In the genomic region with DNA sequence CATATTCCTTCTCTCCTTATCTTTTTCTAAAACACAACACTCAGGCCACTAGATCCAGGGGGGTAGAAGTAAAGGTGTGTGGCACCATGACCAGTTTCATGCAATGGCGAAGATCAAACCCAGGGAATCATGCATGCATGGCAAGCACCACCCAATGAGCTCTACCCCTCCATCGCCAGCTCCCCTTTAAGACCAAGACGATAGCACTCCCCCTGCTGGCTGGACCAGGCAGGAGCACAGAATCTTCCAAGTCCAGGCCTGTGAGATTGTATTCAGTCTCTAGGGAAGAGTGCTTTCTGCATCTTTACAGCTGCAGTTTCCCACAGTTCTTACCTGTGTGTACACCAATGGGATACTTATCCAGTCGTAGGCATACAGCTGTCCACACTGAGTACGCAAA, we compare ENCODE assay signal across 8 mouse cellular contexts. TPM values are rescaled to one million over a fixed set of nuclear protein-coding genes. Genes with fewer than 3 reads are reported as not detected.
DNase-seq lines count a peak whose midpoint lies in the region; ATAC-seq and TF ChIP-seq lines count a peak whose summit lies in the region.

No protein-coding gene starts in this region.

- H3K27me3 ChIP-seq in forebrain, embryonic 10.5 days (ENCODE audit: poor library complexity, severe bottlenecking) = peaks cover 12% of the 10 kb centered on the region
- no peaks in the 10 kb centered on the region for H3K27me3 ChIP-seq in forebrain, embryonic 15.5 days
- H3K27me3 ChIP-seq in limb, embryonic 10.5 days (ENCODE audit: low read depth, poor library complexity, severe bottlenecking) = no peaks in the 10 kb centered on the region
- H3K27me3 ChIP-seq in midbrain, embryonic 15.5 days (replicated peaks) = no peaks in the 10 kb centered on the region

- peak; percentile 96 for TF ChIP-seq CTCF in gastrocnemius, adult 2 months (IDR thresholded peaks at IDR 0.05)

- no peak overlapping the region for H3K4me3 ChIP-seq in forebrain, embryonic 10.5 days
- H3K4me3 ChIP-seq in forebrain, embryonic 15.5 days = no peak overlapping the region
- no peak overlapping the region for H3K4me3 ChIP-seq in gastrocnemius, adult 2 months
- H3K4me3 ChIP-seq in limb, embryonic 10.5 days = no peak overlapping the region
- no peak overlapping the region for H3K4me3 ChIP-seq in midbrain, embryonic 15.5 days

- no peak overlapping the region for H3K9ac ChIP-seq in forebrain, embryonic 15.5 days (replicated peaks)
- H3K9ac ChIP-seq in midbrain, embryonic 15.5 days = no peak overlapping the region

- DNase-seq in forebrain, embryonic 10.5 days (ENCODE audit: extremely low spot score, low spot score) = peak; percentile 75
- peak; percentile 58 for DNase-seq in cerebellum, adult 8-10 months
- DNase-seq in gastrocnemius, adult 2 months = peak; percentile 87
- peak; percentile 87 for DNase-seq in kidney, adult 18-20 months
- DNase-seq in limb, embryonic 10.5 days (ENCODE audit: low spot score) = peak; percentile 87
- peak; percentile 74 to 86 for DNase-seq in spleen, postnatal 14 days (ENCODE audit: low spot score in 2 of 2)

- 25% methylated on average over 5 of the region's 5 CpGs for WGBS in forebrain, embryonic 10.5 days
- 21% methylated on average over 5 of the region's 5 CpGs for WGBS in forebrain, embryonic 15.5 days
- 30% methylated on average over 5 of the region's 5 CpGs for WGBS in limb, embryonic 10.5 days
- 16% methylated on average over 5 of the region's 5 CpGs for WGBS in midbrain, embryonic 15.5 days

- peaks cover 31% of the 10 kb centered on the region for H3K4me1 ChIP-seq in forebrain, embryonic 10.5 days
- H3K4me1 ChIP-seq in forebrain, embryonic 15.5 days = peaks cover 9% of the 10 kb centered on the region
- H3K4me1 ChIP-seq in limb, embryonic 10.5 days = peaks cover 28% of the 10 kb centered on the region
- peaks cover 10% of the 10 kb centered on the region; the same call in 1 of the 2 replicates for H3K4me1 ChIP-seq in midbrain, embryonic 15.5 days

- H3K9me3 ChIP-seq in forebrain, embryonic 10.5 days = no peaks in the 10 kb centered on the region
- H3K9me3 ChIP-seq in forebrain, embryonic 15.5 days = no peaks in the 10 kb centered on the region
- H3K9me3 ChIP-seq in limb, embryonic 10.5 days (replicated peaks) = no peaks in the 10 kb centered on the region
- no peaks in the 10 kb centered on the region for H3K9me3 ChIP-seq in midbrain, embryonic 15.5 days

- no peak for ATAC-seq in forebrain, embryonic 15.5 days (replicated peaks)
- 0 out of 2 replicates have a peak, but pooled peaks have one; percentile 8 for ATAC-seq in midbrain, embryonic 15.5 days (replicated peaks)

- no peak overlapping the region for H3K4me2 ChIP-seq in forebrain, embryonic 15.5 days (replicated peaks)
- no peak overlapping the region for H3K4me2 ChIP-seq in midbrain, embryonic 15.5 days

- peaks cover 8% of the 10 kb centered on the region for H3K36me3 ChIP-seq in forebrain, embryonic 10.5 days (replicated peaks)
- no peaks in the 10 kb centered on the region for H3K36me3 ChIP-seq in forebrain, embryonic 15.5 days
- H3K36me3 ChIP-seq in limb, embryonic 10.5 days = peaks cover 4% of the 10 kb centered on the region
- no peaks in the 10 kb centered on the region for H3K36me3 ChIP-seq in midbrain, embryonic 15.5 days (replicated peaks)

- intact Hi-C loops in gastrocnemius, adult 2 months (cut with DNase I) = loop anchor here (1.0 kb wide), 1 partner anchor 75 kb away; no protein-coding TSS in a partner anchor

- H3K27ac ChIP-seq in forebrain, embryonic 10.5 days = no peak overlapping the region
- no peak overlapping the region for H3K27ac ChIP-seq in forebrain, embryonic 15.5 days (replicated peaks)
- H3K27ac ChIP-seq in gastrocnemius, adult 2 months = no peak overlapping the region
- no peak overlapping the region for H3K27ac ChIP-seq in limb, embryonic 10.5 days
- no peak overlapping the region for H3K27ac ChIP-seq in midbrain, embryonic 15.5 days

RNA-seq across cellular contexts. Expression of a gene that starts 10.1 kb away (rescaled TPM):
- 2.1 and 2.3 TPM in 2 replicates for polyA plus RNA-seq in forebrain, embryonic 10.5 days (2016; fragmentation: Nextera tagmentation; extraction: Ambion mirVana)
- 1.2 and 1.3 TPM in 2 replicates for polyA plus RNA-seq in forebrain, embryonic 15.5 days (2015; fragmentation: Nextera tagmentation; extraction: Ambion mirVana)
- total RNA-seq in gastrocnemius, adult 2 months (2021) = under 1 TPM; 0.28 to 0.46 TPM
- 2.3 TPM in 2 replicates for polyA plus RNA-seq in limb, embryonic 10.5 days (2016; fragmentation: Nextera tagmentation; extraction: Ambion mirVana)
- polyA plus RNA-seq in midbrain, embryonic 15.5 days (2015; fragmentation: Nextera tagmentation; extraction: Ambion mirVana) = 1.7 and 3.2 TPM in 2 replicates

RNA-seq across cellular contexts. Expression of a gene that starts 10.2 kb away (rescaled TPM):
- 39.3 and 39.8 TPM in 2 replicates for polyA plus RNA-seq in forebrain, embryonic 10.5 days (2016; fragmentation: Nextera tagmentation; extraction: Ambion mirVana)
- 17.3 and 17.9 TPM in 2 replicates for polyA plus RNA-seq in forebrain, embryonic 15.5 days (2015; fragmentation: Nextera tagmentation; extraction: Ambion mirVana)
- 1 to 10 TPM; 4.0 to 4.7 TPM for total RNA-seq in gastrocnemius, adult 2 months (2021)
- polyA plus RNA-seq in limb, embryonic 10.5 days (2016; fragmentation: Nextera tagmentation; extraction: Ambion mirVana) = 39.2 and 41.5 TPM in 2 replicates
- polyA plus RNA-seq in midbrain, embryonic 15.5 days (2015; fragmentation: Nextera tagmentation; extraction: Ambion mirVana) = 24.5 and 29.2 TPM in 2 replicates

RNA-seq across cellular contexts. Expression of a gene that starts 10.9 kb away (rescaled TPM):
- polyA plus RNA-seq in forebrain, embryonic 10.5 days (2016; fragmentation: Nextera tagmentation; extraction: Ambion mirVana) = 1,226 and 1,339 TPM in 2 replicates
- 1,475 and 1,516 TPM in 2 replicates for polyA plus RNA-seq in forebrain, embryonic 15.5 days (2015; fragmentation: Nextera tagmentation; extraction: Ambion mirVana)
- 1,000 to 10,000 TPM; 2,168 to 2,432 TPM for total RNA-seq in gastrocnemius, adult 2 months (2021)
- 1,175 and 1,229 TPM in 2 replicates for polyA plus RNA-seq in limb, embryonic 10.5 days (2016; fragmentation: Nextera tagmentation; extraction: Ambion mirVana)
- polyA plus RNA-seq in midbrain, embryonic 15.5 days (2015; fragmentation: Nextera tagmentation; extraction: Ambion mirVana) = 1,452 and 1,467 TPM in 2 replicates

RNA-seq across cellular contexts. Expression of a gene that starts 50.1 kb away (rescaled TPM):
- 4.6 and 5.5 TPM in 2 replicates for polyA plus RNA-seq in forebrain, embryonic 10.5 days (2016; fragmentation: Nextera tagmentation; extraction: Ambion mirVana)
- polyA plus RNA-seq in forebrain, embryonic 15.5 days (2015; fragmentation: Nextera tagmentation; extraction: Ambion mirVana) = 14.0 and 15.3 TPM in 2 replicates
- total RNA-seq in gastrocnemius, adult 2 months (2021) = 1 to 10 TPM; 2.2 to 2.3 TPM
- 2.4 and 3.2 TPM in 2 replicates for polyA plus RNA-seq in limb, embryonic 10.5 days (2016; fragmentation: Nextera tagmentation; extraction: Ambion mirVana)
- 25.8 and 27.1 TPM in 2 replicates for polyA plus RNA-seq in midbrain, embryonic 15.5 days (2015; fragmentation: Nextera tagmentation; extraction: Ambion mirVana)
